Mouse (Mus musculus): ENCODE data around the gene Smim6.

Smim6 gene

GRCm38 (mm10) chr11:115901338-115902161, 10.3 kb upstream of the Smim6 start:
- no peak for DNase-seq

- no peak for DNase-seq
These were observed 9.6 kb upstream of the Smim6 start for GRCm38 (mm10) chr11:115902177-115902576.

DNA sequence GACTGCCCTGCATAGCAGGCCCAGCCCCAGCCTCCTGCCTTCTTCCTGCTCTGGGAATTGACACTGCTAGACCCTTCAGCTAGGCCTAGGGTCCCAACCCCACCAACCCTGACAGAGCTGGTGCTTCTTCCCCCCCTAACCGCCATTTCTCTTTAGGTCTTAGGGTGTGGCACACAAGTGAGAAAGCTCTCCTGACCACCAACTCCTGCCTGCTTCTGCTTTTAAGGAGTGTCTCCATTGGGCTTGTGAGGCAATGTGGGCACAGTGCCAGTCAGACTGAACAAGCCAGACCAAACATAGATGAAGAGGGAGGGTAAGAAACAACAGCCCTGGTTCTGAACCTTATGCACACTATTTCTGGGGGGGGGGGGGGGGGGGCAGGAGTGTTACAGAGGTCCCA, 9.0 kb upstream of the Smim6 start:
- no peak for DNase-seq

DNA sequence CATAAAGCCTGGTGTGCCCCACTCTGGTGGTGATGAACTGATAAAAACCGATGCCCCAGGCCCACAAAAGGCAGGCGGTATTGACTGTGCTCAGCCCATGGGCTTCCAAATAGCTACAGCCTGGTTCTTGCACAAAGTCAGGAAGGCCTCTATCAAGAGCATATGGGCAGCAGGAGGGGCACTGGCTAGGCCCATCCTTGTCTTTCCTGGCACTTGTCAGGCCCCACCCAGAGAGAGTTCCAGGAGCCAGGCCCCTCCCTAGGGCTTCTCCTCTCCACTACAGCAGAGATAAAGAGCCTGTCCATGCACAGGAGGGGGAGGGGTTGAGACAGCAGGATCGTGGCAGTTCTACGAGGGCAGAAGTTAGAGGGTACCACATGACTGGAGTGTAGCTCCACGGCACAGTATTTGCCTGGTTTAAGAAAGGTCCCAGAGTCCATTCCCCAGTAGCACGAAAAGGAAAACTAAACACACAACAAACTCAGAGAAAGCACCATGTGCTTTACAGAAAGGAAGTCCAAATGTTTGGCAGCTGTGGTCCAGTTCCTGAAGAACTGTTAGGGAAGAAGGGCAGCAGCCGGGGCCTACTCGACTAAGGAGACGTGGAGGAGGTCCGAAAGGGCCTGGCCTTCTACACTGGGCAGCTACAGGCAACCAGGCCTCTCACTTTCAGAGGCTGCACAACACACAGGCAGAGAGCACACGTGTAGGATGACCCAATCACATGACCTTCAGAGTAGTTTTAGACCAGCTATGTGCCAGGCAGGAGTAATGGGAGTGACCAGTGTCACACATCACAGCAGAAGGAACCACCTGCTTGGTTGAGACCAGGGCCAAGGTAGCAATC, 8.2 kb upstream of the Smim6 start:
- DNase-seq = no peak

DNA sequence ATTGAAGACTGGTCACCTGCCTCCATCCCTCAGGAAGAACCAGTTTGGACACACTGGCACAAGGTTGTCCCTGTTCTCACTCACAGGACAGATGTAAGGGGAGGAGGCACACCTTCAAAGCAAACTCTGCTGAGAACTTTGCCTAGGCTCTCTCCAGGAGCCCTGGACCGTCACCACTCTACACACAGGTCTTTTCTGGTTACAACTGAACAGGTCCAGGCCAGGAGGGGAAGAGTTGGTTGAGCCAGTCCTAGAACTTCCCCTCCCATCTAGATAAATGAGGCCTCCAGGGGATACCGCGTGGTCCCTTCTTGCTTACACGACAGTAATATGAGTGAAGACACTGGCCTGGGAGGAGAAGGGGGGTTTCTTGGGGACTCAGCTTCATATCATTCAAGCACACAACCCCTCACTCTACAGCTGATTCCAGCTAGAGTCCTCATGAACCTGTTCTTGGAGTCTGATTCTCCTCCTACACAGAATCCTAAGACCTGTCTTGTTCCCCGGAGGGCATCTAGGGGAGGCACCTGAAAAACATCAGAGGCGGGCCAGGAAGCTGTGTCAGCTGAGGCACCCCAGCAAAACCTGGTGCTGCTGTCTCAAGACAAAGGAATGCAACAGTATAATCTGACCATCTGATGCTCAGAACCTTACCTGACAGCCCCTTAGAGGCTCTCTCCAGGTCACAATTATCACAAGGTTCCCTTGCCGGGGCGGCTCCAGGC, 7.4 kb upstream of the Smim6 start:
- DNase-seq = no peak

GRCm38 (mm10) chr11:115904956-115905790, 6.6 kb upstream of the Smim6 start:
- DNase-seq = no peak

- no peak for DNase-seq
These were observed 5.7 kb upstream of the Smim6 start for GRCm38 (mm10) chr11:115906116-115906515.

- no peak for DNase-seq
These were observed 5.3 kb upstream of the Smim6 start for GRCm38 (mm10) chr11:115906521-115906920.

DNA sequence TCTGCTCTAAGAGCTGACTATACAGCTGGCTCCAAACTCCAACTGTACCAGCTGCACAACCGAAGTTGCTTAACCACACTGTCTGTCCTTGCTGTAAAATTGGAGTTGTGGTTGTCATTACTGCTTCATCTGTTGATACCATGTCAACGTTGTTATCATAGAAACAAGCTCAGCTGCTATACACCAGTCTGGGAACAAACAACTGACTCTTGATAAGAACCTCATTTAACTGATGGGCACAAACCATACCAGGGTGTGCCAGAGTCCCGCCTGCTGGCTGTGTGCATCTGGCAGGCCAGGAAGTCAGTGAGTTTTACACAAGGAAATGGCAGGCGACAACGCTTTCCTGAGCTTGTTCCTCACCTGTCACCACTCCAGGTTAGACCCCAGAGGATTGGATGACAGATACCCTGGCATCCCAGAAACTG, 669 bp upstream of the Smim6 start:
- no peak for DNase-seq

DNA sequence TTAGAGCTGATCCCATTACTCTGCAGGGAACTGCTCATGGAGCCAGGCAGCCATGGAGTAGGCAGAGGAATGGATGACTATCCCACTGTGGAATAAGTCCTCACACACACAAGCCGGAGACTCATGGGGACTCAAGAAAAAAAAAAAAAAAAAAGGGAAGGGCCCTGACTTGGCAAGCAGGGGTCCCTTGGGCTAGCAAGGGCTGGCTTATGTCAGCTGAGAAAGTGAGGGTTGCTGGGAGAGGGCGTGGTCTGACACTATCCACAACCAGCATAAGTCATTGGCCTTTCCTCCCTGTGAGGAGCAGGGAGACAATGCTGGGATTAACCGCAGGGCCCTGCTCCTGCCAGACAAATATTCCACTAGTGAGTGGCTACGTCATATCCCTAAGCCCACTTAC, 4.8 kb downstream of the Smim6 start:
- no peak for DNase-seq

GRCm38 (mm10) chr11:115918637-115919036, 6.8 kb downstream of the Smim6 start:
- no peak for DNase-seq

GRCm38 (mm10) chr11:115919073-115919472, 7.3 kb downstream of the Smim6 start:
- no peak for DNase-seq

GRCm38 (mm10) chr11:115920110-115920818, 8.4 kb downstream of the Smim6 start:
- DNase-seq = peak; percentile 64 to 72

GRCm38 (mm10) chr11:115921986-115922385, 10.2 kb downstream of the Smim6 start:
- no peak for DNase-seq

DNA sequence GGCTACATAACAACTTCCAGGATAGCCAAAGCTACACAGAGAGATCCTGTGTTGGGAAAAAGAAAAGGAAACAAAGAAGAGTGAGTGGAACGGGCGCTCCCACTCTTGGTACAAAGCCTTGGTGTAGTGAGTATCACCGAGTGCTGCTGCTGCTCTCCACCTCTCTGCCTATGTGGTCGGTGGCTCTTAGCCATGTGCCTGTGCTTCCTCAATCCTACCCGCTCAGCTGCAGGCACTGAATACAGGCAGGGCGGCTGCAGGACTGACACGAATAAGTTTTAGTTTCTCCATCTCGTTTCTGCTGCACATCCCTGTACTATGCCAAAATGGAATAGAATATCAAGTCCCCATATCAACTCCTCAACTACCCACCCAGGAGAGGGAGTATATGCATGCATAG, 17.2 kb downstream of the Smim6 start:
- DNase-seq = no peak

GRCm38 (mm10) chr11:115929818-115930217, 18.0 kb downstream of the Smim6 start:
- no peak for DNase-seq

- DNase-seq = no peak
These were observed 19.4 kb downstream of the Smim6 start for GRCm38 (mm10) chr11:115931235-115931634.

GRCm38 (mm10) chr11:115933108-115933746, 21.4 kb downstream of the Smim6 start, which contains the start of the genes Sap30bp and Recql5:
Gene Sap30bp (plus strand): TSS chr11:115933282.
Gene Recql5 (minus strand): TSS chr11:115933477.
- DNase-seq = peak; percentile 96 to 99

- DNase-seq = no peak
These were observed 21.9 kb downstream of the Smim6 start for GRCm38 (mm10) chr11:115933747-115934110.

GRCm38 (mm10) chr11:115939690-115940329, 28.0 kb downstream of the Smim6 start:
- DNase-seq = peak; percentile 67 to 81

Data from cerebellum, postnatal 36 days (tissue).